Mouse (Mus musculus) liver, embryonic 14.5 days (tissue): ENCODE results near the gene Kidins220.

Experiments
- CTCF ChIP-seq: IDR thresholded peaks from 2 replicates; pipeline ENCODE4 v1.5.1; 2016; ENCODE audit warnings: antibody characterized with exemption, low read depth, control low read depth
- EP300 ChIP-seq: IDR thresholded peaks from 2 replicates; pipeline ENCODE4 v1.6.1; 2016; ENCODE audit warnings: antibody characterized with exemption, low read depth

GRCm38 (mm10) chr12:25099563-25100408 lies 125.1 kb downstream of the Kidins220 start:
- no peak for TF ChIP-seq CTCF
- no peak for TF ChIP-seq EP300
